Mouse (Mus musculus) limb, embryonic 11.5 days (tissue): ENCODE measurements around the gene Ticam1. TPM values are rescaled to one million over a fixed set of nuclear protein-coding genes. Genes with fewer than 3 reads are reported as not detected.

Experiments
- ATAC-seq: fragments of 200-750 bp; cut with Nextera tagmentation; 2 replicates; pipeline ENCODE4 v1.8.0; 2017; ENCODE audit warnings: low read depth; ENCODE audit not compliant: insufficient number of reproducible peaks, low FRiP score, low TSS enrichment
- DNase-seq: peaks from one replicate; pipeline ENCODE4 v3.0.0-alpha.2; 2015; ENCODE audit warnings: low spot score
- H3K27ac ChIP-seq: fragments of 300-500 bp; sonication (generic); replicated peaks from 2 replicates; pipeline ENCODE4 v1.5.1; 2014; ENCODE audit warnings: low read depth, mild to moderate bottlenecking, low read length
- H3K27me3 ChIP-seq: fragments of 300-500 bp; sonication (generic); 2 replicates; pipeline ENCODE4 v1.6.1; 2014; ENCODE audit warnings: mild to moderate bottlenecking, low read length, mixed read lengths; ENCODE audit not compliant: control insufficient read depth, insufficient read depth
- H3K36me3 ChIP-seq: fragments of 300-500 bp; sonication (generic); 2 replicates; pipeline ENCODE4 v1.6.1; 2014; ENCODE audit warnings: mild to moderate bottlenecking, low read length, moderate library complexity, mixed read lengths; ENCODE audit not compliant: control insufficient read depth, insufficient read depth
- H3K4me1 ChIP-seq: fragments of 300-500 bp; sonication (generic); 2 replicates; pipeline ENCODE4 v1.6.1; 2014; ENCODE audit warnings: low read length, mixed read lengths; ENCODE audit not compliant: control insufficient read depth, insufficient read depth
- H3K4me2 ChIP-seq: fragments of 300-500 bp; sonication (generic); 2 replicates; pipeline ENCODE4 v1.6.1; 2014; ENCODE audit warnings: low read depth, mild to moderate bottlenecking, moderate library complexity; ENCODE audit not compliant: severe bottlenecking
- H3K4me3 ChIP-seq: fragments of 300-500 bp; sonication (generic); 2 replicates; pipeline ENCODE4 v1.5.1; 2014; ENCODE audit warnings: low read depth, low read length
- H3K9ac ChIP-seq: fragments of 300-500 bp; sonication (generic); 2 replicates; pipeline ENCODE4 v1.6.1; 2014; ENCODE audit warnings: mild to moderate bottlenecking, low read length
- H3K9me3 ChIP-seq: fragments of 300-500 bp; sonication (generic); 2 replicates; pipeline ENCODE4 v1.6.1; 2016; ENCODE audit warnings: low read length; ENCODE audit not compliant: control insufficient read depth
- WGBS: fragments of 180-500 bp; shearing (Covaris S2); extraction: QIAGEN DNeasy Blood & Tissue Kit; methylation state at CpG from one replicate; pipeline ENCODE4 v1.1.7; 2014; 5-methylcytosine and 5-hydroxymethylcytosine counted together
- polyA plus RNA-seq: library from polyadenylated mRNA; unstranded; fragments of >200 nt; fragmentation: Nextera tagmentation; extraction: Ambion mirVana; gene quantifications from 2 replicates; pipeline ENCODE4 v1.2.1, GENCODE M21; 2014

The Ticam1 gene
- polyA plus RNA-seq, 1 experiment from 2014 or later: 3.8 TPM

DNA sequence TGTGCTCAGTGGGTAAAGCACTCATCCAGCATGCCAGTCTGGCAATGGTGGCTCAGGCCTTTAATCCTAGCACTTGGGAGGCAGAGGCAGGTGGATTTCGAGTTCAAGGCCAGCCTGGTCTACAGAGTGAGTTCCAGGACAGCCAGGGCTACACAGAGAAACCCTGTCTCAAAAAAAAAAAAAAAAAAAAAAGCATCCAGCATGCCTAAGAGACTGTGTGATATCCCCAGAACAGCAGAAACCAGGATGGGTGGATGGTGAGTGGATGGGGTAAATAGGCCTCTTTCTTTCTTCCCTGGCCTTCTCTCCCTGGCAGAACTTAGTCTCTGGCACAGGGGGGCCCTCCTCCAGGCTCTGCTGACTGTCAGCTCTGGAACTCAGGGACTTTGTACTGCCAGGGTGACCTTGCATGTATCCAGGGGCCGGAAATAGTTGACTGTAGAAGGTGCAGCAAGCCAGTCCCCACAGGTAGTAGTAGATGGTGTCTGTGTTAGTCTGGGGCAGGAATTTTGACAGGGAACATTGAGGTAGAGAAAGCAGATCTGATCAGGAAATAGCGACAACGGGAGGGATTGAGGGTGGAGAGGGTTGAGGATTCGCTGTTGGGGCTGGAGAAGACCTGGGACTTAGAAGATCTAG lies 625 bp downstream of the Ticam1 start:
- H3K36me3 ChIP-seq: peaks cover 8% of the 10 kb centered on the region
- H3K27me3 ChIP-seq: no peaks in the 10 kb centered on the region
- H3K4me1 ChIP-seq: 0 out of 2 replicates have a peak, but pooled peaks cover 2% of the 10 kb centered on the region
- peak overlapping the region; percentile 60 for H3K9ac ChIP-seq
- peak overlapping the region; percentile 48 for H3K4me3 ChIP-seq
- 34% methylated on average over 5 of the region's 5 CpGs for WGBS
- H3K27ac ChIP-seq: no peak overlapping the region; the same call in 1 of the 2 replicates
- peak overlapping the region; percentile 66 for H3K4me2 ChIP-seq
- ATAC-seq (peak; percentile 11), DNase-seq (no peak)
- no peaks in the 10 kb centered on the region for H3K9me3 ChIP-seq

DNA sequence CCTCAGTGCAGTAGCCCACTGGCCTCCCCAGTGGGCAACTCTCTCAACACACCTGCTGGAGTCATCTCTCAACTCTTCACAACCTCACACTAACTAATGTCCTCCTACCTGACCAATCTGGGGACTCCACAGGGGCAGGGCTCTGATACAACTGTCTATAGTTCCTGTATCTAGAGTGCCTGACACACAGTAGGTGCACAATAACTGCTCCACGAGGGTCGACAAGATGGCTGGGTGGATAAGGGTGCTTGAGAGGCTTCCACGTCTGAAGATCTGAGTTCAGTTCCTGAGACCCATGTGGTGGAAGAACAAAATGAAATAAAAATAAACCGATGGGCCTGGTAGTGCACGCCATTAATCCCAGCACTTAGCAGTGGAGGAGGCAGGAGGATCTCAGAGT lies 2.6 kb downstream of the Ticam1 start:
- no peak for ATAC-seq
- 89% methylated on average over 5 of the region's 5 CpGs for WGBS
- H3K4me2 ChIP-seq: no peak overlapping the region
- H3K4me1 ChIP-seq: 0 out of 2 replicates have a peak, but pooled peaks cover 2% of the 10 kb centered on the region
- no peak overlapping the region for H3K27ac ChIP-seq
- DNase-seq: no peak
- no peak overlapping the region; the same call in 1 of the 2 replicates for H3K9ac ChIP-seq
- no peaks in the 10 kb centered on the region for H3K27me3 ChIP-seq
- peaks cover 3% of the 10 kb centered on the region for H3K36me3 ChIP-seq
- H3K9me3 ChIP-seq: no peaks in the 10 kb centered on the region
- H3K4me3 ChIP-seq: no peak overlapping the region

DNA sequence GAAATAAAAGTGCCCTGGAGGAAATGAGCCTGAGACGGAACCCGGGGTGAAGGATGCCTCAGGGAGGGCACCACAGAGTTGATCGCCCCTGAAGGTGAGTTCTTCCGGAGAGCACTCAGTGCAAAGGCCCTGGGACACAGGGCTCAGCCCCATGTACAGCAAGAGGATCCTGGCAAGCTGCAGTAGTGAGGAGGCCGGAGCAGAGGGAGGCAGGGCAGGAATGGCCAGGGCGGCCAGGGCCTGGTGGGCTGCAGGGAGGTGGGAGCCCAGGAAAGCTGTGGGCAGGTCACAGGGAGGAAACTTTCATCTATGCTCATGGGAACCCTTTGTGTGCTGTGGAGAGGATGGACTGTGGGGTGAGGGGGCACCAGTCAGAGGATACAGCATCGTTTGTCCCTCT lies 3.1 kb downstream of the Ticam1 start:
- Histone ChIP-seq H3K27ac (no peak overlapping the region), H3K4me1 (0 out of 2 replicates have a peak, but pooled peaks cover 2% of the 10 kb centered on the region), H3K27me3 (no peaks in the 10 kb centered on the region), H3K9me3 (no peaks in the 10 kb centered on the region), H3K4me3 (no peak overlapping the region), H3K36me3 (peaks cover 3% of the 10 kb centered on the region), H3K4me2 (no peak overlapping the region), H3K9ac (no peak overlapping the region; the same call in 1 of the 2 replicates)
- 79% methylated on average over 7 of the region's 7 CpGs for WGBS
- DNase-seq (no peak), ATAC-seq (no peak)

DNA sequence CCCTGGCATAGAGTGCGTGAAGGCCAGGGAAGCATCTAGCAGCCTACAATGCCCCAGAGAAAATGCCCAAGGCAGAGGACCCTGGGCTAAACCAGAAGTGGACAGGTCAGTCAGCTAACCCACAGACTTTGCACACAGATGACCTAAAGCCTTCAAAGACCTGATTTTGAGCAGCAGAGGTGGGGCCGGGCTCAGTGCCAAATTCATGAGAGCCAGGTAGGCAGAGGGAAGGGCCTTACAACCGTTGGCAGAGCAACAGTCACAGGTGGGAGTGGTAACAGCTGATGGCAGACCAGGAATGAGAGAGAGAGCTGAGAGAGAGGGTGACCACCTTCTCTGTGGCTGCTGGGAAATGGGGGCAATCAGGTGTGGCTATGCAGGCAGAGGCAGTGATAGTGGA lies 3.9 kb downstream of the Ticam1 start:
- H3K36me3 ChIP-seq: no peaks in the 10 kb centered on the region; the same call in none of the 2 replicates
- no peak for DNase-seq
- H3K4me3 ChIP-seq: no peak overlapping the region
- H3K27me3 ChIP-seq: no peaks in the 10 kb centered on the region
- no peak overlapping the region for H3K4me2 ChIP-seq
- H3K4me1 ChIP-seq: 0 out of 2 replicates have a peak, but pooled peaks cover 2% of the 10 kb centered on the region
- H3K9ac ChIP-seq: no peak overlapping the region
- no peak overlapping the region for H3K27ac ChIP-seq
- 84% methylated on average over 3 of the region's 3 CpGs for WGBS
- ATAC-seq: no peak
- H3K9me3 ChIP-seq: no peaks in the 10 kb centered on the region

DNA sequence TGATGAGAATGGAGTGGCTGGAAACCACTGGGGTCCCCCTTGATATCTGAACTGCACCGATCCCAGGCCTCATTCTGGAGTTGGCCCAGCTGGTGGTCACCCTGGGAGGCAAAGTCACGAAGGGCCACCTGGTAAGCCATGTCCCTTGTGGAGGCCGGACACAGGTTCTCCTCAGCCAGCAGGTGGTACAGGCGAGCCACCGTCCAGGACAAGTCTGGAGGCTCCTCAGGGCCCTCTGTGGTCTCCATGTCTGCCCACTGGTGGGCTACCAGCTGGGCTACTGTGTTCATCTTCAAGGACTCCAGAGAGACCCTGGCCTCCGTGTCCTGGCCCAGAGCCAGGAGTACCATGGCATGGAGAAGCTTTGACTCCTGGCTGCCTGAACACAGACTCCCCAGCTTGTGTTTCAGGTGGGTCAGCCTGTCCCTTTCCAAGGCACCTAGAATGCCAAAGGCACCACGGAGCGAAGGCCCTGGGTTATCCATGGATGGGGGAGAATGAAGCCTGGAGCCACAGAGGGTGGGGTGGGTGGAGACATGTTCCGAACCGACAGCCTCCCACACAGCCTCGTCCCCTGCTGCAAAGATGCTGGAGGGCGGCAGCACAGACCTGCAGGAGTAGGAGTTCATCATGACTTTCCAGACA lies 4.9 kb downstream of the Ticam1 start:
- H3K27me3 ChIP-seq: no peaks in the 10 kb centered on the region
- H3K4me2 ChIP-seq: no peak overlapping the region
- H3K9me3 ChIP-seq: no peaks in the 10 kb centered on the region
- no peaks in the 10 kb centered on the region; the same call in none of the 2 replicates for H3K36me3 ChIP-seq
- WGBS: 89% methylated on average over 12 of the region's 12 CpGs
- H3K9ac ChIP-seq: no peak overlapping the region
- no peak for DNase-seq
- H3K27ac ChIP-seq: no peak overlapping the region
- H3K4me3 ChIP-seq: no peak overlapping the region
- 0 out of 2 replicates have a peak, but pooled peaks cover 2% of the 10 kb centered on the region for H3K4me1 ChIP-seq
- no peak for ATAC-seq

DNA sequence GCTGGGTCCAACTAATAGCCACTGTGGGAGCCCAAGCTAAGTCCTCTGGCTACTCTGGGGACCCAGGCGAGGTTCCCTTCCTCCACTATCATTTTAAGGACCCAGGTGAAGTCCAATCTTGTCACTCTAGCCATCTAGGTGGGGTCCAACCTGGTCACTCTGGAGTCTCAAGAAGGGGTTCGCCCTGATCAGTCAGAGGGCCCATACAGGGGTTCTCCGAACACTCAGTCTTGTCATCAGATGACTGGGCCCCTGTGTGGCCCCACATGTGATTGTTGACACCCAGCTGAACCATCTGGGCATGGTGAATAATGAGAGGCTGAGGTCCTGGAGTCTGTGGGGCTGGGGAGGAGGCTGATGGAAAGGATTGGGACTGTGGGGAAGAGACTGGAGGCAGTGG lies 6.8 kb downstream of the Ticam1 start:
- no peak for DNase-seq
- H3K9ac ChIP-seq: peak overlapping the region; percentile 40; the same call in 1 of the 2 replicates
- 84% methylated on average over 3 of the region's 3 CpGs for WGBS
- no peaks in the 10 kb centered on the region for H3K4me1 ChIP-seq
- no peaks in the 10 kb centered on the region; the same call in none of the 2 replicates for H3K36me3 ChIP-seq
- no peak for ATAC-seq
- H3K27ac ChIP-seq: no peak overlapping the region
- H3K27me3 ChIP-seq: no peaks in the 10 kb centered on the region
- H3K4me3 ChIP-seq: peak overlapping the region; percentile 24; the same call in 1 of the 2 replicates
- no peaks in the 10 kb centered on the region for H3K9me3 ChIP-seq
- peak overlapping the region; percentile 58 for H3K4me2 ChIP-seq

DNA sequence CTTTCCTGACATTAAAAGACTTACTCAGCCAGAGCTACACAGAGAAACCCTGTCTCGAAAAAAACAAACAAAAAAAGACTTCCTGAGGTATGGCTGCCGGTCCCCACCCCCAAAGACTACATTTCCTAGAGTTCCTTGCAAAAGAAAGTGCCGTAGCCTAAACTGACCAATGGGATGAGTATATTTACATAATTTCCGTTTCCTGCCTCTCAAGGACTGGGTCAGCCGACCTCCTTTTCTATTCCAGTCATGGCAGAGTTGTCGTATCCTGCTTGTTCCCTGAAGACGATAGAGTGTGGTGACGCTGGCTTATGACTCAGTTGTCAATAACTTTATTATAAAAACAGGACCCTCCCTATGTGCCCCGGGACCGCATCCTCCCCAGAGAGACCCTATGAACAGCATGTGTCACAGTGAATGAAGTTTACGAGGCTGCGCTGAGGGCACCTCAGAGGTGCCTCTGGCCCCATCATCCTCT lies 7.4 kb downstream of the Ticam1 start:
- peak; percentile 65 for DNase-seq
- Histone ChIP-seq H3K9ac (peak overlapping the region; percentile 40; the same call in 1 of the 2 replicates), H3K27ac (no peak overlapping the region), H3K36me3 (no peaks in the 10 kb centered on the region; the same call in none of the 2 replicates), H3K9me3 (no peaks in the 10 kb centered on the region), H3K4me3 (peak overlapping the region; percentile 24), H3K4me2 (peak overlapping the region; percentile 58), H3K27me3 (no peaks in the 10 kb centered on the region), H3K4me1 (no peaks in the 10 kb centered on the region)
- ATAC-seq: peak; percentile 81
- WGBS: 29% methylated on average over 12 of the region's 12 CpGs

DNA sequence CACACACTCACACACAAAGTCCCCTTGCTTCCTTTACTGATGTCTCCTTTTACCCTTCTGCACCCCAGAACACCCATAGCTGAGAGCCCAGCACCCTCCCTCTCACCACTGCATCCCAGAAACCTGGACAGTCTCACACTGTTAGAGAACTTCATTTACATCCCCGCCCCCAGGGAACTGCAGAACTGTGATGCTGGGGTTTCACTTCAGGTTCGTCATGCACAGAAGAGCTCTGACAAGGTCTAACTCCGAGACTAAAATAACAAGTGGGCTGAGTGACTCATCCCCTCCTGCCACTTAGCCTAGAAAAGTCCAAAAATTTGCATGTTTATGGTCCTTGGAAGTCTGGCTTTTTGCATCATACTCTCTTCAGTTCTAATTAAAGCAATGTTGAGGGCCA lies 10.3 kb downstream of the Ticam1 start:
- Histone ChIP-seq H3K9me3 (no peaks in the 10 kb centered on the region), H3K27me3 (no peaks in the 10 kb centered on the region), H3K36me3 (peaks cover 5% of the 10 kb centered on the region), H3K4me3 (no peak overlapping the region), H3K27ac (no peak overlapping the region), H3K4me2 (no peak overlapping the region), H3K4me1 (no peaks in the 10 kb centered on the region), H3K9ac (no peak overlapping the region)
- no peak for ATAC-seq
- 63% methylated on average over 3 of the region's 3 CpGs for WGBS
- DNase-seq: no peak
